Comparison of ENCODE assay signal across 13 mouse cellular contexts in the genomic region with DNA sequence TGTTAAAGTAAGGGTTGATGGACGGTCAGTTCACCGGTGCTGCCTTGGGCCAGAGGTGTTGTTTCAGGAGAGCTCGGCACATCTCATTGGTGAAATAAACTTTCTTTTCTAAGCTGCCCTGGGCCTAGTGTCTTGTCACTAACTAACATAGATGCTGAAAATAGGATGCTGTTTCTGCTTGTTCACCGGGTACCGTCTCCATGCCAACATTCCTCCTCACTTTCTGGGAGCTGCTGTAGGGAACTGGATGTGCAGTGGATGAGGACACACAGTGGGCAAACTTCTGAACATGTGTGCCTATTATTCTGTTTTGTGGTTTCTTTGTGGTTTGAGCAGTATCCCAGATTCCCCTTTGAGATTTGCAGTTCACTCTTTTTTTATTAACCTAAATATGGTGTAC.
"Had no signal": no experiment of that assay in that cellular context is flagged by ENCODE, and none has a peak within 500 bp of the region (broad histone marks: within the 10 kb centered on the region; RNA-seq: fewer than 3 reads in every experiment).

No protein-coding gene starts in this region.

- H3K4me3 ChIP-seq: limb, embryonic 13.5 days; liver, embryonic 15.5 days; midbrain, embryonic 13.5 days had no signal

- ATAC-seq: hindbrain, postnatal 0 days; lung, postnatal 0 days; midbrain, embryonic 13.5 days had no signal

- H3K27ac ChIP-seq: hindbrain, postnatal 0 days; kidney, postnatal 0 days; limb, embryonic 13.5 days; liver, embryonic 15.5 days; midbrain, embryonic 13.5 days had no signal

- DNase-seq: kidney, adult 11 months; kidney, adult 9 months; kidney, postnatal 36 days; lung, adult 2 months; lung, postnatal 36 days; thymus, adult 2 months; thymus, postnatal 36 days had no signal
